Mouse (Mus musculus) hindlimb bud, embryonic 11.5 days (tissue): ENCODE results near the gene Zfp961.
"Not testable (repeated sequence)": the region's sequence is repeated elsewhere in the genome, so short reads cannot be mapped to it uniquely, and the experiment has no call there.

Source experiments
- DNase-seq: peaks from one replicate; pipeline ENCODE4 v3.0.0-alpha.2; 2012; ENCODE audit warnings: low read depth, low spot score; ENCODE audit errors: extremely low spot score

The Zfp961 gene

GRCm38 (mm10) chr8:71950482-71951221 is at the start of gene Zfp961:
Zfp961 (plus strand) TSS chr8:71951038.
- peak; percentile 99 for DNase-seq

- DNase-seq: not testable (repeated sequence)
Observed at GRCm38 (mm10) chr8:71903084-71903483, 47.8 kb upstream of the Zfp961 start.

- no peak for DNase-seq
Observed at GRCm38 (mm10) chr8:71906809-71907208, 44.0 kb upstream of the Zfp961 start.

GRCm38 (mm10) chr8:71907798-71908257 is 43.0 kb upstream of the Zfp961 start:
- DNase-seq: no peak

GRCm38 (mm10) chr8:71908309-71909261 is 42.3 kb upstream of the Zfp961 start, which contains the start of the genes Zfp882 and Zfp617:
Zfp882 (plus strand) TSS chr8:71908608.
Zfp617 (plus strand) TSS chr8:71908635.
- DNase-seq: peak; percentile 67

GRCm38 (mm10) chr8:71912286-71912685 is 38.6 kb upstream of the Zfp961 start:
- no peak for DNase-seq

- peak; percentile 77 for DNase-seq
Observed at GRCm38 (mm10) chr8:71922567-71923401, 28.1 kb upstream of the Zfp961 start.

GRCm38 (mm10) chr8:71925791-71926190 is 25.0 kb upstream of the Zfp961 start:
- no peak for DNase-seq

GRCm38 (mm10) chr8:71926551-71926950 is 24.3 kb upstream of the Zfp961 start:
- DNase-seq: no peak

- DNase-seq: no peak
Observed at GRCm38 (mm10) chr8:71927779-71928178, 23.1 kb upstream of the Zfp961 start.

- DNase-seq: not testable (repeated sequence)
Observed at GRCm38 (mm10) chr8:71938037-71938436, 12.8 kb upstream of the Zfp961 start.

- no peak for DNase-seq
Observed at GRCm38 (mm10) chr8:71940293-71941208, 10.3 kb upstream of the Zfp961 start.

GRCm38 (mm10) chr8:71941776-71942175 is 9.1 kb upstream of the Zfp961 start:
- DNase-seq: no peak

- no peak for DNase-seq
Observed at GRCm38 (mm10) chr8:71948624-71949023, 2.2 kb upstream of the Zfp961 start.

- no peak for DNase-seq
Observed at GRCm38 (mm10) chr8:71951436-71952161, 761 bp downstream of the Zfp961 start.

- no peak for DNase-seq
Observed at GRCm38 (mm10) chr8:71952489-71952888, 1.7 kb downstream of the Zfp961 start.

GRCm38 (mm10) chr8:71952961-71953700 is 2.3 kb downstream of the Zfp961 start:
- DNase-seq: not testable (repeated sequence)

GRCm38 (mm10) chr8:71954666-71955065 is 3.8 kb downstream of the Zfp961 start:
- no peak for DNase-seq
